Mouse (Mus musculus): ENCODE measurements around the gene Oasl1. TPM values are rescaled to one million over a fixed set of nuclear protein-coding genes. Genes with fewer than 3 reads are reported as not detected.
"Not testable (repeated sequence)": the region's sequence is repeated elsewhere in the genome, so short reads cannot be mapped to it uniquely, and the experiment has no call there.

The Oasl1 gene
- polyA plus RNA-seq, 1 experiment from 2014 or later: 0.46 TPM

DNA sequence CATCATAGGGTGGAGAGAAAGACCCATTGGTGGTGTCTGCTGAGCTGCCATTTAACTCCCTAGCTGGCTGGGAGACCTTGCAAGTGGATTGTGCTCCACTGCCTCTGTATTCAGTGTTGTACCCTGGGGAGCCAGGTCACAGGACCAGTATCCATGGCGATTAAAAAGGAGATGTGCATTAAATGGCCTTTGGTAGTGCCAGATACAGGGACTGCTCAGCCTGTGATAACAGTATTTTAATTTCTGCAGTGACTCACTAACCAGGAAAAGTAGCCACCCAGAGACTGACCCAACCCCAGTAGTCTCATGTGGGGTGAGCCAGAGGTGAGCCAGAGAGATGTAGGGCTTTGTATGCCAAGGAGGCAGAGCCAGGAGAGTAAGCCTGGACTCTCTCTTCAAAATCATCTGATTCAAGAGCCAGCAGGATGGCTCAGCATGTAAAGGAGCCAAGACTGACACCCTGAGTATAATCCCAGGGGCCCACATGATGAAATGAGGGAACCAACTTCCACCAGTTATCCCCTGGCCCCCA lies 3.2 kb downstream of the Oasl1 start:
- WGBS: 68% methylated on average over 1 of the region's 1 CpGs
- Histone ChIP-seq H3K4me2 (no peak overlapping the region), H3K36me3 (no peaks in the 10 kb centered on the region), H3K9me3 (replicated peaks) (no peaks in the 10 kb centered on the region), H3K27me3 (replicated peaks) (no peaks in the 10 kb centered on the region), H3K4me3 (no peak overlapping the region), H3K9ac (no peak overlapping the region), H3K4me1 (replicated peaks) (peaks cover 6% of the 10 kb centered on the region), H3K27ac (ENCODE audit: poor library complexity, severe bottlenecking) (no peak overlapping the region)
- ATAC-seq (ENCODE audit: insufficient number of reproducible peaks, low FRiP score): no peak

GRCm38 (mm10) chr5:114926753-114927152 lies 3.7 kb downstream of the Oasl1 start:
- Histone ChIP-seq H3K36me3 (no peaks in the 10 kb centered on the region), H3K4me2 (no peak overlapping the region), H3K9me3 (replicated peaks) (no peaks in the 10 kb centered on the region), H3K4me3 (no peak overlapping the region), H3K4me1 (replicated peaks) (peaks cover 6% of the 10 kb centered on the region), H3K27me3 (replicated peaks) (no peaks in the 10 kb centered on the region), H3K27ac (ENCODE audit: poor library complexity, severe bottlenecking) (no peak overlapping the region), H3K9ac (no peak overlapping the region)
- ATAC-seq (ENCODE audit: insufficient number of reproducible peaks, low FRiP score): no peak
- WGBS: 75% methylated on average over 9 of the region's 9 CpGs

DNA sequence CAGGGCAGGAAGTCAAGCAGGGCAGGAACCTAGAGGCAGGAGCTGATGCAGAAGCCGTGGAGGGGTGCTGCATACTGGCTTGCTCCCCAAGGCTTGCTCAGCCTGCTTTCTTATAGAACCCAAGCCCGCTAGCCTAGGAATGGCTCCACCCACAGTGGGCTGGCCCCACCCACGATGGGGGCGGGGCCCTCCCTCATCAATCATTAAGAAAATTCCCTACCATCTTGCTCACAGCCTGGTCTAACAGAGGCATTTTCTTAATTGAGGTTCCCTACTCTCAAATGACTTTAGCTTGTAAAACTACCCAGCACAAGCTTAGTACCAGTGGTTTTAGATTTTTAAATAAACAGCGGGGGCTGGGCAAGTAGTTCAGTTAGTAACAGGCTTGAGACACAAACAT lies 8.6 kb downstream of the Oasl1 start:
- 55% methylated on average over 5 of the region's 5 CpGs for WGBS
- no peaks in the 10 kb centered on the region for H3K4me1 ChIP-seq (replicated peaks)

GRCm38 (mm10) chr5:114933206-114933605 lies 10.2 kb downstream of the Oasl1 start:
- Histone ChIP-seq H3K36me3 (no peaks in the 10 kb centered on the region), H3K27ac (ENCODE audit: poor library complexity, severe bottlenecking) (no peak overlapping the region), H3K4me2 (no peak overlapping the region), H3K9ac (no peak overlapping the region), H3K9me3 (replicated peaks) (0 out of 2 replicates have a peak, but pooled peaks cover under 1% of the 10 kb centered on the region), H3K27me3 (replicated peaks) (no peaks in the 10 kb centered on the region), H3K4me1 (replicated peaks) (no peaks in the 10 kb centered on the region), H3K4me3 (no peak overlapping the region)
- no peak for ATAC-seq (ENCODE audit: insufficient number of reproducible peaks, low FRiP score)
- WGBS: 78% methylated on average over 8 of the region's 8 CpGs

More for the DNA sequence above, 8.6 kb downstream of the Oasl1 start:
- ATAC-seq (ENCODE audit: insufficient number of reproducible peaks, low FRiP score): no peak
- no peaks in the 10 kb centered on the region for H3K9me3 ChIP-seq (replicated peaks)
- H3K4me3 ChIP-seq: no peak overlapping the region
- H3K9ac ChIP-seq: no peak overlapping the region
- no peak overlapping the region for H3K4me2 ChIP-seq
- H3K27ac ChIP-seq (ENCODE audit: poor library complexity, severe bottlenecking): no peak overlapping the region
- no peaks in the 10 kb centered on the region for H3K27me3 ChIP-seq (replicated peaks)
- H3K36me3 ChIP-seq: no peaks in the 10 kb centered on the region

DNA sequence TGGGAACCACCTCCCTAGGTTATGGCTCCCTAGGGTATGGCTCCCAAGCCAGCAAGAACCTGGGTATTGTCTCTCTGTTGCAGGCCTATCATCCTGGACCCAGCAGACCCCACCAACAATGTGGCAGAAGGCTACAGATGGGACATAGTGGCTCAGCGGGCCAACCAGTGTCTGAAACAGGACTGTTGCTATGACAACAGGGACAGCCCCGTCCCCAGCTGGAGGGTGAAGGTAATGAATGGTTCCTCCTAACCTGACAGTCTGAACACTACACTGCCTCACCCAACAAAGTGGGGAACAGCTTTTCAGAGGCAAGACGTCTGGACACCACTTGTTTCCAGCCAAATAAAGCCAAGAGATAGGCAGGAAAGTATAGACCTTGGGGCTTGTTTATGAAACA lies 12.8 kb downstream of the Oasl1 start:
- H3K36me3 ChIP-seq: no peaks in the 10 kb centered on the region
- no peak overlapping the region for H3K4me2 ChIP-seq
- no peak for ATAC-seq (ENCODE audit: insufficient number of reproducible peaks, low FRiP score)
- H3K9me3 ChIP-seq (replicated peaks): 0 out of 2 replicates have a peak, but pooled peaks cover 5% of the 10 kb centered on the region
- H3K4me3 ChIP-seq: no peak overlapping the region
- H3K27me3 ChIP-seq (replicated peaks): no peaks in the 10 kb centered on the region
- H3K27ac ChIP-seq (ENCODE audit: poor library complexity, severe bottlenecking): no peak overlapping the region
- no peaks in the 10 kb centered on the region for H3K4me1 ChIP-seq (replicated peaks)
- 48% methylated on average over 3 of the region's 3 CpGs for WGBS
- H3K9ac ChIP-seq: no peak overlapping the region

GRCm38 (mm10) chr5:114941138-114941537 lies 18.1 kb downstream of the Oasl1 start:
- not testable (repeated sequence) for H3K9me3 ChIP-seq (replicated peaks); H3K27me3 ChIP-seq (replicated peaks); H3K27ac ChIP-seq (ENCODE audit: poor library complexity, severe bottlenecking); H3K4me2 ChIP-seq; H3K36me3 ChIP-seq; H3K4me1 ChIP-seq (replicated peaks); H3K4me3 ChIP-seq; ATAC-seq (ENCODE audit: insufficient number of reproducible peaks, low FRiP score); H3K9ac ChIP-seq
- WGBS: 51% methylated on average over 3 of the region's 3 CpGs

DNA sequence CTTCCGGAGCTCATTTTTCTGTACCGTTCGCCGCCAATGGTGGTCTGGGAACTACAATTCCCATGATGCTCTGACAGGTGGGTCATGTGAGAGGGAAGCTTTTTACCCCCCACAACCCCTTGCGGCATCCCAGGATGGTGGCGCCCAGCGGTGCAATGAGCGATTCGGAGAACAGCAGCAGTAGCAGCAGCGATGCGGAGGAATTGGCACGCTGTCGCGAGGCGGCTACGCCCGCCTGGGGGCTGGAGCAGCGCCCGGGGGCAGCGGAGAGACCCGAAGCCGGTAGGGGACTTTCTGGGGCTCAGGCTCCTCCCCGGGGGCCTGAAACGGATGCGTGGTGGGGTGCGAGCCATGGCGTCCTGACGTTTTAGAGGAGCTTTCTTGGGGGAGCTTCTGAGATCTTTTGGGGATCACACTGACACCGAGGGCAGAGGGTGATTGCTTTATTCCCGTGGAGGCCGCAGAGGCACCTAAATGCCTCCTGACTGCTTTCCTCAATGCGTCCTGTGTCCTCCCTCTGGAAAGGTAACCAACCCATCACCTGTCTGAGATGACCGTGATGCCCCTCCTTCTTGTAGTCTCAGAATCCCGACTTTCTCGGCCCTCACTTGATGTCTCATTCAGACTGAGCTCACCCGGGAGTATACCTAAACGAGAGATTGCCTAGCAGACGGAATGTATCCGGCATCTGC lies 19.2 kb downstream of the Oasl1 start, which contains the start of gene 2210016L21Rik:
Gene 2210016L21Rik, plus strand, starts transcription at position 85 of the 692 bp plus-strand sequence.
- no peaks in the 10 kb centered on the region for H3K27me3 ChIP-seq (replicated peaks)
- H3K4me3 ChIP-seq: peak within 1 kb of the TSS; percentile 68
- 0 out of 2 replicates have a peak, but pooled peaks cover 5% of the 10 kb centered on the region for H3K9me3 ChIP-seq (replicated peaks)
- H3K9ac ChIP-seq: peak within 1 kb of the TSS; percentile 85
- H3K4me2 ChIP-seq: peak within 1 kb of the TSS; percentile 86
- ATAC-seq (ENCODE audit: insufficient number of reproducible peaks, low FRiP score): peak; percentile 92
- peaks cover 20% of the 10 kb centered on the region for H3K36me3 ChIP-seq
- WGBS: under 1% methylated on average over 39 of the region's 39 CpGs
- peaks cover 3% of the 10 kb centered on the region; the same call in 1 of the 2 replicates for H3K4me1 ChIP-seq (replicated peaks)
- peak within 1 kb of the TSS; percentile 62; the same call in 1 of the 2 replicates for H3K27ac ChIP-seq (ENCODE audit: poor library complexity, severe bottlenecking)

DNA sequence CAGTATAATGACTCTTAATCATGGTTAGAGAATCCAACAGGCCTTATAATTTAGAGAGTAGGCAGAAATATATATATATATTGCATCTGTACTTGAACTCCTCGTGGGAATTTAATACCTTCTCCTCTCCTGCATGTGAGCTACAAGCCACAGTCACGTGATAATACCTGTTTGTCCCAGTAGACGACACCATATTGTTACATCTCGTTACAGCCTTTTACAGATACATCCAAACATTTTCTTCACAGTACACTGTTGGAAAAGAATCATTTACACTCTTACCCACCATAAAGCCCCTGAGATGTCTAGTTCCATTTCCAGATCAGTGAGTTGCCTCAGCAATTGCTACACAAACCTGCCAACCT lies 19.7 kb downstream of the Oasl1 start:
- Histone ChIP-seq H3K27ac (ENCODE audit: poor library complexity, severe bottlenecking) (no peak overlapping the region), H3K36me3 (peaks cover 25% of the 10 kb centered on the region), H3K4me2 (peak overlapping the region; percentile 86), H3K4me3 (peak overlapping the region; percentile 68), H3K9me3 (replicated peaks) (0 out of 2 replicates have a peak, but pooled peaks cover 5% of the 10 kb centered on the region), H3K27me3 (replicated peaks) (no peaks in the 10 kb centered on the region), H3K9ac (peak overlapping the region; percentile 85), H3K4me1 (replicated peaks) (peaks cover 3% of the 10 kb centered on the region; the same call in 1 of the 2 replicates)
- WGBS: 39% methylated on average over 4 of the region's 4 CpGs
- no peak for ATAC-seq (ENCODE audit: insufficient number of reproducible peaks, low FRiP score)

- WGBS: 95% methylated on average over 10 of the region's 10 CpGs
- Histone ChIP-seq H3K27ac (ENCODE audit: poor library complexity, severe bottlenecking) (no peak overlapping the region), H3K9ac (no peak overlapping the region), H3K36me3 (peaks cover 48% of the 10 kb centered on the region), H3K4me1 (replicated peaks) (peaks cover 14% of the 10 kb centered on the region; the same call in 1 of the 2 replicates), H3K4me2 (no peak overlapping the region), H3K27me3 (replicated peaks) (no peaks in the 10 kb centered on the region), H3K4me3 (no peak overlapping the region), H3K9me3 (replicated peaks) (no peaks in the 10 kb centered on the region)
- ATAC-seq (ENCODE audit: insufficient number of reproducible peaks, low FRiP score): no peak
These were observed 22.0 kb downstream of the Oasl1 start for GRCm38 (mm10) chr5:114945072-114945471.

- 52% methylated on average over 6 of the region's 6 CpGs for WGBS
- H3K4me2 ChIP-seq: no peak overlapping the region
- no peak overlapping the region for H3K9ac ChIP-seq
- no peak overlapping the region for H3K4me3 ChIP-seq
- H3K9me3 ChIP-seq (replicated peaks): no peaks in the 10 kb centered on the region
- peak; percentile 58 for ATAC-seq (ENCODE audit: insufficient number of reproducible peaks, low FRiP score)
- H3K27me3 ChIP-seq (replicated peaks): no peaks in the 10 kb centered on the region
- peaks cover 15% of the 10 kb centered on the region; the same call in 1 of the 2 replicates for H3K4me1 ChIP-seq (replicated peaks)
- H3K36me3 ChIP-seq: peaks cover 48% of the 10 kb centered on the region
- H3K27ac ChIP-seq (ENCODE audit: poor library complexity, severe bottlenecking): no peak overlapping the region
These were observed 25.9 kb downstream of the Oasl1 start for GRCm38 (mm10) chr5:114948891-114949290.

GRCm38 (mm10) chr5:114949316-114949715 lies 26.3 kb downstream of the Oasl1 start:
- Histone ChIP-seq H3K4me2 (no peak overlapping the region), H3K4me1 (replicated peaks) (peaks cover 15% of the 10 kb centered on the region; the same call in 1 of the 2 replicates), H3K9ac (no peak overlapping the region), H3K9me3 (replicated peaks) (no peaks in the 10 kb centered on the region), H3K4me3 (no peak overlapping the region), H3K36me3 (peaks cover 48% of the 10 kb centered on the region), H3K27ac (ENCODE audit: poor library complexity, severe bottlenecking) (no peak overlapping the region), H3K27me3 (replicated peaks) (no peaks in the 10 kb centered on the region)
- WGBS: 60% methylated on average over 5 of the region's 5 CpGs
- ATAC-seq (ENCODE audit: insufficient number of reproducible peaks, low FRiP score): no peak

Measured in heart, embryonic 12.5 days (tissue).